Mouse (Mus musculus) intestine, embryonic 15.5 days (tissue): Measurements from ENCODE around the gene Dusp6. TPM values are rescaled to one million over a fixed set of nuclear protein-coding genes. Genes with fewer than 3 reads are reported as not detected.
A peak's percentile ranks its signal among the peaks of the same experiment; 100 is the strongest.

ENCODE experiments used
- ATAC-seq: fragments of 200-750 bp; cut with Nextera tagmentation; 2 replicates; pipeline ENCODE4 v1.8.0; 2017; ENCODE audit warnings: moderate TSS enrichment, moderate library complexity
- H3K27ac ChIP-seq: fragments of 300-500 bp; sonication (generic); 2 replicates; pipeline ENCODE4 v1.5.1; 2015; ENCODE audit warnings: mild to moderate bottlenecking, inconsistent platforms
- H3K27me3 ChIP-seq: fragments of 300-500 bp; sonication (generic); replicated peaks from 2 replicates; pipeline ENCODE4 v1.6.1; 2015; ENCODE audit warnings: inconsistent platforms
- H3K36me3 ChIP-seq: fragments of 300-500 bp; sonication (generic); 2 replicates; pipeline ENCODE4 v1.6.1; 2015; ENCODE audit warnings: inconsistent platforms
- H3K4me1 ChIP-seq: fragments of 300-500 bp; sonication (generic); replicated peaks from 2 replicates; pipeline ENCODE4 v1.6.1; 2015; ENCODE audit warnings: inconsistent platforms
- H3K4me2 ChIP-seq: fragments of 300-500 bp; sonication (generic); replicated peaks from 2 replicates; pipeline ENCODE4 v1.6.1; 2015; ENCODE audit warnings: mild to moderate bottlenecking, inconsistent platforms
- H3K4me3 ChIP-seq: fragments of 300-500 bp; sonication (generic); replicated peaks from 2 replicates; pipeline ENCODE4 v1.5.1; 2015; ENCODE audit warnings: inconsistent platforms
- H3K9ac ChIP-seq: fragments of 300-500 bp; sonication (generic); 2 replicates; pipeline ENCODE4 v1.6.1; 2015; ENCODE audit warnings: inconsistent platforms
- H3K9me3 ChIP-seq: fragments of 300-500 bp; sonication (generic); 2 replicates; pipeline ENCODE4 v1.6.1; 2016; ENCODE audit warnings: inconsistent platforms
- WGBS: fragments of 180-500 bp; shearing (Covaris S2); methylation state at CpG from one replicate; pipeline ENCODE4 v1.1.7; 2015; 5-methylcytosine and 5-hydroxymethylcytosine counted together
- polyA plus RNA-seq: library from polyadenylated mRNA; unstranded; fragments of >200 nt; fragmentation: Nextera tagmentation; extraction: Ambion mirVana; gene quantifications from 2 replicates; pipeline ENCODE4 v1.2.1, GENCODE M21; 2015

Gene Dusp6
- polyA plus RNA-seq, 1 experiment from 2014 or later: 38.1 TPM

- H3K27me3 ChIP-seq: no peaks in the 10 kb centered on the region
- WGBS: 64% methylated on average over 7 of the region's 7 CpGs
- H3K9me3 ChIP-seq: no peaks in the 10 kb centered on the region
- no peak overlapping the region for H3K27ac ChIP-seq
- no peak for ATAC-seq
- H3K4me3 ChIP-seq: no peak overlapping the region
- no peak overlapping the region for H3K9ac ChIP-seq
- no peaks in the 10 kb centered on the region for H3K4me1 ChIP-seq
- H3K4me2 ChIP-seq: no peak overlapping the region
- no peaks in the 10 kb centered on the region for H3K36me3 ChIP-seq
Observed at GRCm38 (mm10) chr10:99286213-99286612, 23.2 kb downstream of the Dusp6 start.

- Histone ChIP-seq H3K9ac (no peak overlapping the region), H3K36me3 (no peaks in the 10 kb centered on the region), H3K27ac (no peak overlapping the region), H3K4me1 (no peaks in the 10 kb centered on the region), H3K27me3 (no peaks in the 10 kb centered on the region), H3K4me3 (no peak overlapping the region), H3K4me2 (peak overlapping the region; percentile 46), H3K9me3 (no peaks in the 10 kb centered on the region)
- 16% methylated on average over 17 of the region's 17 CpGs for WGBS
- 0 out of 2 replicates have a peak, but pooled peaks have one; percentile 27 for ATAC-seq
Observed at GRCm38 (mm10) chr10:99286787-99287186, 23.8 kb downstream of the Dusp6 start.

GRCm38 (mm10) chr10:99287206-99287605 is 24.2 kb downstream of the Dusp6 start:
- H3K4me2 ChIP-seq: peak overlapping the region; percentile 46
- H3K27me3 ChIP-seq: no peaks in the 10 kb centered on the region
- ATAC-seq: no peak
- H3K27ac ChIP-seq: no peak overlapping the region
- no peaks in the 10 kb centered on the region for H3K4me1 ChIP-seq
- H3K9ac ChIP-seq: no peak overlapping the region
- no peak overlapping the region for H3K4me3 ChIP-seq
- WGBS: 34% methylated on average over 6 of the region's 6 CpGs
- H3K36me3 ChIP-seq: no peaks in the 10 kb centered on the region
- no peaks in the 10 kb centered on the region for H3K9me3 ChIP-seq

- no peak for ATAC-seq
- Histone ChIP-seq H3K4me1 (no peaks in the 10 kb centered on the region), H3K9me3 (no peaks in the 10 kb centered on the region), H3K27me3 (no peaks in the 10 kb centered on the region), H3K27ac (no peak overlapping the region), H3K4me3 (no peak overlapping the region), H3K9ac (no peak overlapping the region), H3K36me3 (no peaks in the 10 kb centered on the region), H3K4me2 (no peak overlapping the region)
- 80% methylated on average over 5 of the region's 5 CpGs for WGBS
Observed at GRCm38 (mm10) chr10:99289176-99289575, 26.1 kb downstream of the Dusp6 start.

- no peak overlapping the region for H3K4me3 ChIP-seq
- ATAC-seq: no peak
- no peaks in the 10 kb centered on the region for H3K4me1 ChIP-seq
- no peaks in the 10 kb centered on the region for H3K9me3 ChIP-seq
- no peak overlapping the region for H3K9ac ChIP-seq
- no peak overlapping the region for H3K4me2 ChIP-seq
- H3K27ac ChIP-seq: no peak overlapping the region
- no peaks in the 10 kb centered on the region for H3K36me3 ChIP-seq
- no peaks in the 10 kb centered on the region for H3K27me3 ChIP-seq
- 87% methylated on average over 3 of the region's 3 CpGs for WGBS
Observed at GRCm38 (mm10) chr10:99293111-99293640, 30.1 kb downstream of the Dusp6 start.

GRCm38 (mm10) chr10:99297721-99298120 is 34.7 kb downstream of the Dusp6 start:
- Histone ChIP-seq H3K36me3 (no peaks in the 10 kb centered on the region), H3K4me1 (peaks cover 11% of the 10 kb centered on the region; the same call in 1 of the 2 replicates), H3K9me3 (no peaks in the 10 kb centered on the region), H3K4me2 (no peak overlapping the region), H3K9ac (no peak overlapping the region), H3K27me3 (no peaks in the 10 kb centered on the region), H3K4me3 (no peak overlapping the region), H3K27ac (no peak overlapping the region)
- WGBS: 67% methylated on average over 3 of the region's 3 CpGs
- ATAC-seq: no peak

GRCm38 (mm10) chr10:99298328-99299295 is 35.6 kb downstream of the Dusp6 start:
- Histone ChIP-seq H3K4me2 (no peak overlapping the region), H3K9ac (no peak overlapping the region), H3K4me1 (peaks cover 11% of the 10 kb centered on the region; the same call in 1 of the 2 replicates), H3K27me3 (no peaks in the 10 kb centered on the region), H3K4me3 (no peak overlapping the region), H3K36me3 (no peaks in the 10 kb centered on the region), H3K9me3 (no peaks in the 10 kb centered on the region), H3K27ac (no peak overlapping the region; the same call in 1 of the 2 replicates)
- peak; percentile 65 for ATAC-seq
- 36% methylated on average over 18 of the region's 18 CpGs for WGBS

- Histone ChIP-seq H3K4me2 (no peak overlapping the region), H3K4me1 (peaks cover 11% of the 10 kb centered on the region; the same call in 1 of the 2 replicates), H3K4me3 (no peak overlapping the region), H3K9ac (no peak overlapping the region), H3K36me3 (no peaks in the 10 kb centered on the region), H3K9me3 (no peaks in the 10 kb centered on the region), H3K27me3 (no peaks in the 10 kb centered on the region), H3K27ac (no peak overlapping the region)
- ATAC-seq: no peak
- 50% methylated on average over 9 of the region's 9 CpGs for WGBS
Observed at GRCm38 (mm10) chr10:99299303-99299702, 36.3 kb downstream of the Dusp6 start.

- Histone ChIP-seq H3K4me3 (no peak overlapping the region), H3K4me2 (no peak overlapping the region), H3K9me3 (no peaks in the 10 kb centered on the region), H3K4me1 (peaks cover 11% of the 10 kb centered on the region; the same call in 1 of the 2 replicates), H3K36me3 (no peaks in the 10 kb centered on the region), H3K27ac (no peak overlapping the region), H3K9ac (no peak overlapping the region), H3K27me3 (no peaks in the 10 kb centered on the region)
- 45% methylated on average over 4 of the region's 4 CpGs for WGBS
- ATAC-seq: no peak
Observed at GRCm38 (mm10) chr10:99302051-99302450, 39.0 kb downstream of the Dusp6 start.

- WGBS: 89% methylated on average over 4 of the region's 4 CpGs
- Histone ChIP-seq H3K27me3 (no peaks in the 10 kb centered on the region), H3K27ac (no peak overlapping the region), H3K9ac (no peak overlapping the region), H3K4me2 (no peak overlapping the region), H3K4me1 (no peaks in the 10 kb centered on the region), H3K4me3 (no peak overlapping the region), H3K9me3 (no peaks in the 10 kb centered on the region), H3K36me3 (no peaks in the 10 kb centered on the region)
- no peak for ATAC-seq
Observed at GRCm38 (mm10) chr10:99308837-99309236, 45.8 kb downstream of the Dusp6 start.

GRCm38 (mm10) chr10:99309617-99310016 is 46.6 kb downstream of the Dusp6 start:
- H3K4me1 ChIP-seq: no peaks in the 10 kb centered on the region
- H3K4me2 ChIP-seq: no peak overlapping the region
- H3K36me3 ChIP-seq: no peaks in the 10 kb centered on the region
- H3K9me3 ChIP-seq: no peaks in the 10 kb centered on the region
- no peaks in the 10 kb centered on the region for H3K27me3 ChIP-seq
- no peak overlapping the region for H3K9ac ChIP-seq
- 87% methylated on average over 9 of the region's 9 CpGs for WGBS
- H3K4me3 ChIP-seq: no peak overlapping the region
- ATAC-seq: no peak
- H3K27ac ChIP-seq: no peak overlapping the region

GRCm38 (mm10) chr10:99310204-99310603 is 47.2 kb downstream of the Dusp6 start:
- 82% methylated on average over 10 of the region's 10 CpGs for WGBS
- Histone ChIP-seq H3K36me3 (no peaks in the 10 kb centered on the region), H3K4me2 (no peak overlapping the region), H3K4me1 (no peaks in the 10 kb centered on the region), H3K27ac (no peak overlapping the region), H3K27me3 (no peaks in the 10 kb centered on the region), H3K4me3 (no peak overlapping the region), H3K9ac (no peak overlapping the region), H3K9me3 (no peaks in the 10 kb centered on the region)
- ATAC-seq: no peak
